Mouse (Mus musculus): ENCODE data around the gene Qdpr.

Gene Qdpr

GRCm38 (mm10) chr5:45449831-45450716 lies at the start of gene Qdpr:
TSS of gene Qdpr (minus strand) at chr5:45450236.
- DNase-seq (ENCODE audit: low spot score), result peak; percentile 99

DNA sequence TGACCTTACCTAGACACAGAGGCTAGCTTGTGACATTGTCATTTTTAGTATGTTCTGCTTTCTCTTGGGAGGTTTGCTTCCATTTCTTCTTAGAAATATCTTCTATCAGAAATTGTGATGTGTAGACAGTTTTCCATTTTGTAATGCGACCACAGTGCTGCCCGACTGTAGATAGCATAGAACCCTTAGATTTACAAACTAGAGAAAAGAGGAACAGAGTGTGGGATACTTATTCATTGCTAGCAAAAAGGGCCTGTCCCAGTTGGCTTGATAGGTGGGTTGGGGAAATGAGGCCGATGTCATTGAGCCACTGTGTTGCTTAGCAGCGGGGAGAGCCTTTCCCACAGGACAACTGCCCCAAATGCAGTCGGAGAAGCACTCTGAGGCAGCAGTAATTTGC lies 47.5 kb upstream of the Qdpr start:
- DNase-seq (ENCODE audit: low spot score), result no peak

DNA sequence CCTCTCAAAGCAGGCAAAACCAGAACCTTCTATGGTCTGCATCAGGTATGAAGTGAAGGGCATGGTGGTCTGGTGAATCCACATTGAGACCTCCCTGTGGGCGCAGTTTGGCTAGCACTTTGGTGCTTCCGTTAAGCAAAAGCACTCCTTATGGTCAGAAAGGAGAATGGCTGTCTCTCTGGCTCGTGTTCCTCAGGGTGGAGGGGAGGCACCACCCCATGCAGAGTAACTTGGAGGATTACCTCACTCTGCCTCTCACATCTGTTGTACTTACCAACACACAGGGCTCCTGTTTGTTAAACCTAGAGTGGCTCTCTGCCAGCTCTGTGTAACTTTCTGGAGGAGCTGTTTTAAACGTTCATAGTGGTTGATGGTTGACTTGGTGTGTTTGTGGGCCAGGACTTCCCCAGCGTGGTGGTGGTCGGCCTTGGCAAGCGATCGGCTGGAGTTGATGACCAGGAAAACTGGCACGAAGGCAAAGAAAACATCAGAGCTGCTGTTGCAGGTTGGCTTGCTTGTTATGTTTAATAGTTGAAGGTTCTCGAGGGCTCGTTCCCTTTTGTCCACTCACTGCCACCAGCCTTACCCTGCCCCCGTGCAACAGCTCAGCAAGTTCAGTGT lies 47.0 kb upstream of the Qdpr start:
- no peak for DNase-seq (ENCODE audit: low spot score)

DNA sequence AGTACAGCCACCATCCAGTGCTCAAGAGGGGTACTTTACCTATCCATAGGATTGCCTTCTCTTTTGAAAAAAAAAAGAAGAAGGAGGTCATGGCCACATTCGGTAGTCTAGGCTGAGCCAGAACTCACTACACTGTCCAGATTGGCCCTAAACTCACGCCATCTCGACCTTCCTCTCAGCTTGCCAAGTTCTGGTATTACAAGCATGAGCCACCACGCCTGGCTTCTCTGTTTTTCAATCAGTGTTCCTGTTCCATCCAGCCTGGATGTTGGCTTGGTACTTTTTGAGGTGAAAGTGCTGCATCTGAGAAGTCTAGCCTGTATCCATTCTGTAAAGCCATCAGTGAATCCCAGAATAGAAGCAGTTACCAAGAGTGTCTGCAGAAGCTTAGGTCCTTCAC lies 46.4 kb upstream of the Qdpr start:
- no peak for DNase-seq (ENCODE audit: low spot score)

GRCm38 (mm10) chr5:45496042-45496441 lies 46.0 kb upstream of the Qdpr start:
- DNase-seq (ENCODE audit: low spot score), result no peak

DNA sequence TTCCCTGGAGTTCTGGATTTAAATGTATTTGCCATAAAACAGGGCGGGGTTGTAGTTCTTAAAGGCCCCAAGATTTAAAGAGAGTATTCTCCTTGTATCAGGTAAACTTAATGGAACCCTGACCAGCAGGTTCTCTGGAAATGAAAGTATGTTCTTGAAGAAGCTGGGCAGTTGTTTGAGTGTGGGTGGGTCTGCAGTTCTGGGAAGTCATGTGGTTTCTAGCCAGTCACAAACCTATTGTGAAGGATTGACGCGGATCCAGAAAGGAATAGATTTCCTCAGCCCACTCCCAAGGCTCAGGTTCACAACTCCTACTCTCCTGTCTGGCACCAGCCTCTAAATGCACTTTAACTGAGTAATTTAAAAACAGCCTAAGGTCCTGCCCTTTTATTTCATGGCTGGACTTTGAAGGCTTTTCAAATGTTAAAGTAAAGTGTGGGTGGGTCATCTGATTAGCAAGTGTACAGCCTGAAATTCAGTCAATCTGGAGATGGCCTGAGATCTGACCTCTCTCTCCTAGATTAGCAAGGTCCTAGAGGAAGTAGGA lies 45.5 kb upstream of the Qdpr start:
- no peak for DNase-seq (ENCODE audit: low spot score)

DNA sequence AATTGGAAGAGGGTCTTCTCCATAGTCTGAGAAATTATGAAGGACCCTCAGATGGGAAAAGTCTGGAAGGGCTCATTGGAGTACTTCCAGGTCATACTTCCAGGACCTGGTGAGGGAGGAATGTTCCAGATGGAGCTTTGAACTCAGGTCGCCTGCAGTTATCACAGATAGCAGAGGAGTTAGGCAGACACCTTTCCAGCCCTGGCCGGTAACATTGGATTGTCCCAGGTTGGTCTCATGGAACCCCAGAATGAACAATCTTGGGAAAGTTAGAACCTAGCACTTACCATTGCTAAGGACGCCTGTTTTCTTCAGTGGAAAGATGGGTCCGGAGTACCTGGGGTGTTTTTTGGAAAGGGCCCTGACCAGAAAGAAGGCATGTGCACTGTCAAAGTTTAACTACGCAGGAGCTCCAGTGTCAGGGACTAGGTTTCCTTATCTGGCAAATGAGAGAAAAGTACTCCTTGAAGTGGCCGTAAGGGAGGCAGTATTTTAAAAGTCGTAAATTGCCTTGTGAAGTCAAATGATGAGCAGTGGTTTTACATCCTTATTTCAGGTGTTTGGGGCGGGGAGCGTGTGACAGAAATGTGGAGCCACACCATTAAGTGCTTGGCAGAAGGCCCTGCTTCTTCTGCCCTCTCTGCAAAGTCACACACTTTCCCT lies 44.2 kb upstream of the Qdpr start:
- no peak for DNase-seq (ENCODE audit: low spot score)

- peak; percentile 98 for DNase-seq (ENCODE audit: low spot score)
These were observed 43.4 kb upstream of the Qdpr start, which contains the start of gene Lap3 for GRCm38 (mm10) chr5:45493191-45494092. TSS of gene Lap3 (plus strand) at chr5:45493374.

- DNase-seq (ENCODE audit: low spot score), result no peak
These were observed 41.7 kb upstream of the Qdpr start for GRCm38 (mm10) chr5:45491776-45492175.

DNA sequence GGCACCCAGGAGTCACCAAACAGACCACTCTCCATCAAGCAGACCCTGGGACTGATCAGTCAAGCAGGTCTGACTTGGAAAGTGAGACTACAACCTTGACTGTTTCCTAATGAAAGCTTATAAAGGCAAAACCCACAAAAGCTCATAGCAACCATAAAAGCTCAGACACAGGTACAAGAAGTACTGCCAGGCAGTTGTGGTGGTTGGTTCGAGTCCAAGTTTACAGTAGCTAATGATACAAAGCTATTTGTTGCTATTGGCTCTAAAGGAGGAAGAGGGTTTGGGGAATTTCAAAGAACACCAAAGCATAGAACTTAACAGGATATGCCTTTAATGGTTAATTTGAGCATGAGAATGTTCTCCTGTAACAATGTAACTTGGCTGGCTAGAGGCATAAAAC lies 33.6 kb upstream of the Qdpr start:
- no peak for DNase-seq (ENCODE audit: low spot score)

GRCm38 (mm10) chr5:45482607-45483006 lies 32.6 kb upstream of the Qdpr start:
- no peak for DNase-seq (ENCODE audit: low spot score)

GRCm38 (mm10) chr5:45481125-45481524 lies 31.1 kb upstream of the Qdpr start:
- no peak for DNase-seq (ENCODE audit: low spot score)

DNA sequence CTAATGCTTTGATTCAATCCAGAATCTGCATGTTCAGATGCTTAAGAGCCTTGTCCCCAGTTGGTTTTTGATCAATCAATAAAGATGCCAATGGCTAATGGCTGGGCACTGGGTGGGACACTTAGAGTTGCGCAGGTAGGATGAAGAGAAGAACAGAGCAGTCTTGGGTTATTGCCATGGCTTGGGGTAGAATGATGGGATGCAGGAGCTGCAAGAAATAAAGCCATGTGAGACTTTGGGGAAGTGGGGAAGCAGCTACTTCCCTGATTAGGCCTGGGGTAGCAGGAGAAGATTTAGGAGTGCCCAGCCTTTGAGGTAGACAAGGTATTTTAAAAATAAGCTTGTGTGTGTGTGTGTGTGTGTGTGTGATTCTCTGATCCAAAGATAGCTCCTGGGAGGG lies 30.0 kb upstream of the Qdpr start:
- no peak for DNase-seq (ENCODE audit: low spot score)

DNA sequence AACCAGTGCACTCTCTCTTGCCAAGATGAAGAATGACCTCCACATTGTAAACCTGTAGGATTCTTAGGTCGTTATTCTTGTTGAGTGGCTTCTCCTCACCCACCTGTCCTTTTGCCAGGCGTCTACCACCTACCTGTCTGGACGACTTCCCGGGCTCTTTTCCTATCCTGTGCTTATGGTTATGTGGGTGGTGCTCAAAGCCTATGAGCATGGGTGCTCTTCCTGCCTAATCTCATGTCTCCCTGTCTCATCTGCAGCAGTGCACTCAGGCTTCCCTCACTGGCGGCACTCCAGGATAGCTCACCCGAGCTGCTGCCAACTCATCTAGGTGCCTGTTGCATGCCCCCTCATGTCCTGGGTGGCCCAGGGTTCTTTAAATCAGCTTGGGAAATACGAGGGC lies 27.6 kb upstream of the Qdpr start:
- no peak for DNase-seq (ENCODE audit: low spot score)

DNA sequence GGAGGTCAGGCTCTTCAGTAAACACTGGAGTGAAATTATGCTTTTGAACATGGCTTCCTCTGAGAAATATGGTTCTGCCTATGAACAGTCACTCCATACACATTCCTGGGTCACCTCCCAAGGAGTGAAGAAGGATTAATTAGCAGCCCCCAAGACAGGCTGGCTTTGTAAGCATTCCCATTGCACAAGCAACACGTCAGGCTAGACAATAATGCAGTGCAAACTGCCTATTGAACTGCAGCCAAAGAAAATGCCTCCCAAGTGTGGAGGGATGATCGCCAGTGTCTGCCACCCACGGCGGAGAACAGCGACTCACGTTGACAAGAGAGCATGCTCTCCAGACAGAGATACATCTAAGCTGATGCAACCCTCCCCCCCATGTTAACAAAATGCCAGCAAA lies 26.3 kb upstream of the Qdpr start:
- no peak for DNase-seq (ENCODE audit: low spot score)

DNA sequence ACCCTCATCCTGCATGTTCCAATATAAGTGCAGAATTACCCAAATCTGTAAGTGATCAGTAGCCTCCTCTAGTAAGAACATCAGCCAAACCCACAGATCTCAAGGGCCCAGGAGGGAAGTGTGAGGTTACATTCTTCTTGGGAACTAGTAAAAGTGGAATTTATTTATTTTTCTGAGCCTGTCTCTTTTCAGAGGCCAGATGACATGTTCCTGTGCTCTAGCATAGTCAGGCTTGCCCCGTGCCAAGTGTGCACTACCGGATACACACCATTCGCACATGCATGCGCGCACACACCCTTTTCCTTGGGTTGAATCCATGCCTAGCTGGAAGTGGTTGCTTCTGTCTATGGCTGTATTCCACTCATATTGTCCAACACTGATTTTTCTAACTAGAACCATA lies 25.7 kb upstream of the Qdpr start:
- DNase-seq (ENCODE audit: low spot score), result no peak

- no peak for DNase-seq (ENCODE audit: low spot score)
These were observed 24.7 kb upstream of the Qdpr start for GRCm38 (mm10) chr5:45474758-45475157.

- peak; percentile 89 for DNase-seq (ENCODE audit: low spot score)
These were observed 24.2 kb upstream of the Qdpr start for GRCm38 (mm10) chr5:45474215-45474614.

GRCm38 (mm10) chr5:45473521-45473920 lies 23.5 kb upstream of the Qdpr start:
- no peak for DNase-seq (ENCODE audit: low spot score)

DNA sequence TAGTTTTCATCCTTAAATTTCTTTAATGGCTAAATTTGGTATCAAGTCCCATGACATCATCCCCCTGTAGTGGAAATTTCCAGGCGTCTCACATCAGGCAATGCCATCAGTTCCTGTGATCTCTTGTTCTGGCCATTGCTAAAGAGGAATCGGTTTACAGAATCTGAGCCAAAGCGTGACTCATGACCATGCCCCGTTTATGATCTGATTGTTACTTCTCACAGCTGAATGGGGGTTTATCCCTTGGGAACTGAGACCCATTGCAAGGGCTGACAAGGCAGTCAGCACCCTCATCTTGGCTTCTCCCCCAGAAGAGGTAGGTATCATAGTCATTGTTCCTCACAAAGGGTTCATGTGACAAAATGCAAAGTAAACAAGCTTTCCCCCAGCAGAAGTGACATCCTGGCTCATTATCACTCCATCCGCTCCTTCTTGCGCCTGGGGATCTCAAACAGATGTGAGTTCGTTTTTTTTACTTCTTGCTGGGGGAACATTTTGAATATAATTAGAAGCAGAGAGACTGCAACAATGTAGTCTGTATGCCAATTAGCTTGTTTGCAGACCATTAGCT lies 22.9 kb upstream of the Qdpr start:
- DNase-seq (ENCODE audit: low spot score), result no peak

GRCm38 (mm10) chr5:45454456-45454855 lies 4.4 kb upstream of the Qdpr start:
- no peak for DNase-seq (ENCODE audit: low spot score)
